Mouse (Mus musculus) ES-E14 (cell line): ENCODE data around the gene Trim29.

Experiments
- HCFC1 ChIP-seq: IDR thresholded peaks from 2 replicates; pipeline ENCODE4 v1.6.1; 2012; ENCODE audit warnings: low read length, inconsistent platforms, borderline replicate concordance; ENCODE audit not compliant: insufficient read depth
- ZNF384 ChIP-seq: IDR thresholded peaks from 2 replicates; pipeline ENCODE4 v1.6.1; 2012; ENCODE audit warnings: low read depth, low read length, inconsistent platforms

DNA sequence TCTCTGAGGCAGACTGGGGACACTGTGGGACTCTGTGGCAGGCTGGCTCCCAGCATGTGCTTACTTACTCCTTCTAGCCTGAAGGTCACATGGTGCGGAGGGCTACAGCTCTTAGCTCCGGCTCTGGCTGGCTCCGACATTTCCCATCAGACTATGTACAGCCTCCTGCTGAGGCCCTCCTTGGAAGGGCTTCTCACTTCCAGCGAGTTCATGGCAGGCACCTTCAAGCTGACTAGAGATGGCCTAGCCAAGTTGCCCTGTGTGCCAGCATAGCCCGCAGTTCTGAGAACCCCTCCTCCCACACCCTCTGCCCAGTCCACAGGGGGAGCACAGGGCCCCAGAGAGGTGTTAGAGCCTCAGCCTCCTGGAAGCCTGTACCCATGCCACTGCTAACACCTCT lies 19.8 kb downstream of the Trim29 start:
- TF ChIP-seq ZNF384 = no peak
- TF ChIP-seq HCFC1 = no peak
